Mouse (Mus musculus): Measurements from ENCODE around the gene Smchd1. TPM values are rescaled to one million over a fixed set of nuclear protein-coding genes. Genes with fewer than 3 reads are reported as not detected.

Gene Smchd1
- 12.7 and 13.8 TPM in 2 replicates for polyA plus RNA-seq (2012; rRNA removed)

DNA sequence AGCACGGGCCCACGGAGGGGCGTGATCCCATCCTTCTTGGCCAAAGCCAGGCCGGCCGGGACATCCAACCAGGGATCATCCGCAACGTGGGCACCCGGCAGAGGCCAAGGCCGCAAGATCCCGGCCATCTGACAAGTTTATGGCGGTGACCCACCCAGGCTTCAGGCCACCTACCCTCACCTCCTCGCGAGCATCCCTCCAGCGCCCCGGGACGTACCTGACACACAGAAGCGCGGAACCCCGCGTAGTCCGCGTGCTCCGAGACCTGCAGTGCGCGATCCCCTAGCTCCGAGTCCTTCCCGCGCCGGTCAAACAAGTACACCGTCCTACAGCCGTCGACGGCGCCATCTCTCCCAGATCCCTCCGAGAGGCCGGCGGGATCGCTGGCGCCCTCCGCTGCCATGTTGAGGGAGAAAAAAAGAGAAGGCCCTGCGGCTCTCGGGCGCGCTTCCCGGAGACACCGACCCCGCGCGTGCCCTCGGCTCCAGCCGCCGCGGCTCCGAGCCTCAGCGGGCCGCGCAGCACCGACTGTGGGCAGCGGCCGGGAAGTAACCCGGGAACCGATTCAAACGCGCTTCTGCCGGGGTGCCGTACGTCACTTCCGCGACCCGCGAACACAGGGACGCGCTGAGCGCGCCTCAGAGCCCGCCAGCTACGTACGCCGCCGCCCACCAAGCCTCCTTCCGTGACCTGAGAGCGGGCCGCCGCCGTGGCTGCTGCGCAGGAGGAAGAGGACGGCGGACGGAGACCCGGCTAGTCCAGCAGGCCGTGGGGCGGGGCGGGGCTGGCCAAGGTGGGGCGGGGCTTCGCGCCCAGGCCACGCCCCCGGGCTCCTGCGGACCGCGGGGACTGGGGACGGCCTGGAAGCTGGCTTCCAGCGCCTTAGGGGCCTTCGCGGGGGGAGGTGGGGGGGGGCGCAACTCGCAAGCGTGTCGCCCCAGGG lies at the start of gene Smchd1:
Gene Smchd1, minus strand, starts transcription at position 582 of the 943 bp plus-strand sequence.

DNA sequence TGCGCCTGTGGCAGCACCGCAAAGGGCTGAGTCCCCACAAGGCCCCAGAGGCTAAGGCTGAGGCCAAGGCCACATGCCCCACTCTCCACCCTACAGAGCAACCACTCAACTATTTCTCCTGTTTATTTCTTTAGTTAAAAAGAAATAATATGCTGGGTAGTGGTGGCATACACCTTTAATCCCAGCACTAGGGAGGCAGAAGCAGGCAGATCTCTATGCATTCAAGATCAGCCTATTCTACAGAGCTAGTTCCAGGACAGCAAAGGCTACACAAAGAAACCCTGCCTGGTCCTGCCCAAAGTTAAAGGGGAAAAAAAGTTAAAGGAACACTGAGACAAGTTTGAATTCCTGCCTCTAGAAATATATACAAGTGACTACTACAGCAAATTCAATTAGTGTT lies 15.3 kb downstream of the Smchd1 start, which contains the start of gene Gm4707:
Gene Gm4707, minus strand, starts transcription at position 101 of the 400 bp plus-strand sequence.

GRCm38 (mm10) chr17:71311340-71312171 lies 163.6 kb downstream of the Smchd1 start, which contains the start of gene Emilin2:
Emilin2 (minus strand) TSS chr17:71311978.

Other genes with a start within 250 kb of the Smchd1 start
- gene Emilin2, start 163.4 kb downstream of the Smchd1 start, polyA plus RNA-seq (2012; rRNA removed) = 9.3 and 9.5 TPM in 2 replicates
- 0.24 and 0.30 TPM in 2 replicates for gene Gm4707, start 15.4 kb downstream of the Smchd1 start, polyA plus RNA-seq (2012; rRNA removed)
- 7.2 and 7.5 TPM in 2 replicates for gene Ndc80, start 51.5 kb upstream of the Smchd1 start, polyA plus RNA-seq (2012; rRNA removed)
- gene Spdya, start 76.7 kb upstream of the Smchd1 start, polyA plus RNA-seq (2012; rRNA removed) = 0.02 and 0.06 TPM in 2 replicates
- 12.5 and 15.4 TPM in 2 replicates for gene Wdr43, start 140.6 kb upstream of the Smchd1 start, polyA plus RNA-seq (2012; rRNA removed)
- 0.03 and 0.05 TPM in 2 replicates for gene Togaram2, start 197.9 kb upstream of the Smchd1 start, polyA plus RNA-seq (2012; rRNA removed)

Measured in liver, embryonic 18 days (tissue).